Mouse (Mus musculus): Measurements from ENCODE around the gene Amn.
A peak's percentile ranks its signal among the peaks of the same experiment; 100 is the strongest.

- TF ChIP-seq CTCF (IDR thresholded peaks at IDR 0.05; ENCODE audit: extremely low read depth, insufficient read length, insufficient replicate concordance, low read depth, low read length) (no peak), POLR2A (IDR thresholded peaks at IDR 0.05; ENCODE audit: low read depth, low read length) (peak; percentile 73)
Observed at GRCm38 (mm10) chr12:111270629-111271277, at the start of gene Amn.
